ENCODE assay signal across 7 mouse cellular contexts in genomic region chr5:110107581-110108304, GRCm38 (mm10). TPM values are rescaled to one million over a fixed set of nuclear protein-coding genes. Genes with fewer than 3 reads are reported as not detected.
DNase-seq lines count a peak whose midpoint lies in the region; ATAC-seq and TF ChIP-seq lines count a peak whose summit lies in the region.

Gtpbp6 (minus strand) TSS chr5:110108197.

- peak; percentile 21 for TF ChIP-seq POLR2A in small intestine, adult 2 months (IDR thresholded peaks at IDR 0.05; ENCODE audit: low read depth, low read length)

- WGBS in embryonic facial prominence, embryonic 10.5 days = under 1% methylated on average over 71 of the region's 71 CpGs
- WGBS in intestine, postnatal 0 days = under 1% methylated on average over 71 of the region's 71 CpGs
- WGBS in midbrain, embryonic 12.5 days = under 1% methylated on average over 69 of the region's 71 CpGs
- WGBS in small intestine, adult 2 months = under 1% methylated on average over 71 of the region's 71 CpGs

- intact Hi-C loops in left cerebral cortex, postnatal 4 days (cut with DNase I) = loop anchor here (5.0 kb wide), 1 partner anchor 550 kb away; the partner anchor contains the start of gene Crlf2

- no peaks in the 10 kb centered on the region; the same call in 1 of the 2 replicates for H3K9me3 ChIP-seq in embryonic facial prominence, embryonic 10.5 days
- H3K9me3 ChIP-seq in intestine, postnatal 0 days (ENCODE audit: control insufficient read depth) = no peaks in the 10 kb centered on the region
- no peaks in the 10 kb centered on the region for H3K9me3 ChIP-seq in midbrain, embryonic 12.5 days

- no peaks in the 10 kb centered on the region for H3K27me3 ChIP-seq in embryonic facial prominence, embryonic 10.5 days (replicated peaks; ENCODE audit: low read depth, poor library complexity, severe bottlenecking)
- H3K27me3 ChIP-seq in intestine, postnatal 0 days (replicated peaks; ENCODE audit: control insufficient read depth, insufficient read depth, low read length) = no peaks in the 10 kb centered on the region
- no peaks in the 10 kb centered on the region for H3K27me3 ChIP-seq in midbrain, embryonic 12.5 days
- H3K27me3 ChIP-seq in small intestine, adult 2 months (ENCODE audit: control insufficient read depth, insufficient read depth, low read length) = no peaks in the 10 kb centered on the region

- H3K4me2 ChIP-seq in intestine, postnatal 0 days (replicated peaks; ENCODE audit: low read depth) = peak within 1 kb of the TSS; percentile 76
- H3K4me2 ChIP-seq in midbrain, embryonic 12.5 days (replicated peaks) = peak within 1 kb of the TSS; percentile 93

- H3K36me3 ChIP-seq in embryonic facial prominence, embryonic 10.5 days (replicated peaks) = peaks cover 54% of the 10 kb centered on the region
- peaks cover 40% of the 10 kb centered on the region for H3K36me3 ChIP-seq in intestine, postnatal 0 days (ENCODE audit: control insufficient read depth, insufficient read depth)
- peaks cover 46% of the 10 kb centered on the region for H3K36me3 ChIP-seq in midbrain, embryonic 12.5 days
- H3K36me3 ChIP-seq in small intestine, adult 2 months (ENCODE audit: control insufficient read depth, insufficient read depth, low read length) = peaks cover 32% of the 10 kb centered on the region

- peak within 1 kb of the TSS; percentile 86 for H3K4me3 ChIP-seq in embryonic facial prominence, embryonic 10.5 days
- H3K4me3 ChIP-seq in intestine, postnatal 0 days (ENCODE audit: low read depth, low read length) = peak within 1 kb of the TSS; percentile 67
- H3K4me3 ChIP-seq in midbrain, embryonic 12.5 days = peak within 1 kb of the TSS; percentile 54
- peak within 1 kb of the TSS; percentile 83 for H3K4me3 ChIP-seq in small intestine, adult 2 months (ENCODE audit: low read depth, low read length)

- peak; percentile 97 for DNase-seq in adrenal gland, postnatal 10 days
- DNase-seq in embryonic facial prominence, embryonic 10.5 days (ENCODE audit: low spot score) = peak; percentile 97
- no peak for DNase-seq in gonadal fat pad, adult 2 months (ENCODE audit: low read depth)
- peak; percentile 97 for DNase-seq in left cerebral cortex, postnatal 4 days

- peak within 1 kb of the TSS; percentile 65 for H3K9ac ChIP-seq in intestine, postnatal 0 days (ENCODE audit: low read depth, low read length)
- H3K9ac ChIP-seq in midbrain, embryonic 12.5 days (replicated peaks) = peak within 1 kb of the TSS; percentile 80

- peak within 1 kb of the TSS; percentile 97 for H3K27ac ChIP-seq in embryonic facial prominence, embryonic 10.5 days (replicated peaks)
- H3K27ac ChIP-seq in intestine, postnatal 0 days (ENCODE audit: low read depth, low read length) = peak within 1 kb of the TSS; percentile 97
- peak within 1 kb of the TSS; percentile 86 for H3K27ac ChIP-seq in midbrain, embryonic 12.5 days (replicated peaks)
- H3K27ac ChIP-seq in small intestine, adult 2 months (ENCODE audit: insufficient read depth, low read depth, low read length) = peak within 1 kb of the TSS; percentile 83

- peaks cover 24% of the 10 kb centered on the region for H3K4me1 ChIP-seq in embryonic facial prominence, embryonic 10.5 days
- no peaks in the 10 kb centered on the region for H3K4me1 ChIP-seq in intestine, postnatal 0 days (replicated peaks; ENCODE audit: control insufficient read depth, insufficient read depth, low read length)
- H3K4me1 ChIP-seq in midbrain, embryonic 12.5 days = peaks cover 17% of the 10 kb centered on the region
- peaks cover 8% of the 10 kb centered on the region for H3K4me1 ChIP-seq in small intestine, adult 2 months (ENCODE audit: control insufficient read depth, insufficient read depth, insufficient read length, low read length)

- peak; percentile 90 for ATAC-seq in intestine, postnatal 0 days
- ATAC-seq in midbrain, embryonic 12.5 days (ENCODE audit: low FRiP score, low read depth) = peak; percentile 80

- TF ChIP-seq CTCF in intestine, postnatal 0 days (IDR thresholded peaks at IDR 0.05; ENCODE audit: low read depth) = no peak
- TF ChIP-seq CTCF in small intestine, adult 2 months (IDR thresholded peaks at IDR 0.05; ENCODE audit: extremely low read depth, insufficient read length, insufficient replicate concordance, low read depth, low read length) = no peak

RNA-seq across cellular contexts. Expression of gene Gtpbp6, which starts in this region (rescaled TPM):
- 10 to 100 TPM; 44.4 to 54.2 TPM for total RNA-seq in adrenal gland, postnatal 10 days (2021)
- polyA plus RNA-seq in embryonic facial prominence, embryonic 10.5 days (2016; fragmentation: Nextera tagmentation; extraction: Ambion mirVana) = 33.3 and 35.6 TPM in 2 replicates
- 65.3 and 74.9 TPM in 2 replicates for polyA plus RNA-seq in gonadal fat pad, adult 2 months (2012; rRNA removed)
- 14.9 and 15.2 TPM in 2 replicates for polyA plus RNA-seq in intestine, postnatal 0 days (2015; fragmentation: Nextera tagmentation; extraction: Ambion mirVana)
- 10 to 100 TPM; 92.2 to 94.7 TPM for total RNA-seq in left cerebral cortex, postnatal 4 days (2021)
- polyA plus RNA-seq in midbrain, embryonic 12.5 days (2016; fragmentation: Nextera tagmentation; extraction: Ambion mirVana) = 39.3 and 43.8 TPM in 2 replicates
- 53.2 and 101 TPM in 2 replicates for polyA plus RNA-seq in small intestine, adult 2 months (2012; rRNA removed)
